Mouse (Mus musculus) right cerebral cortex, postnatal 36 days (tissue): Measurements from ENCODE around the gene Tjp1.

ENCODE experiments used
- DNase-seq, 2 experiments: peaks; one replicate each; pipeline ENCODE4 v3.0.0; 2022; ENCODE audit warnings: low spot score in 2 of 2, mixed read lengths in 1 of 2

Tjp1 gene

GRCm38 (mm10) chr7:65489195-65489594 is 38.4 kb downstream of the Tjp1 start:
- no peak for DNase-seq

- DNase-seq = no peak
Measured at GRCm38 (mm10) chr7:65486259-65486681, 41.3 kb downstream of the Tjp1 start.

- DNase-seq = no peak
Measured at GRCm38 (mm10) chr7:65484170-65484778, 43.3 kb downstream of the Tjp1 start.

- no peak for DNase-seq
Measured at GRCm38 (mm10) chr7:65482216-65482615, 45.4 kb downstream of the Tjp1 start.

GRCm38 (mm10) chr7:65472048-65472447 is 55.5 kb downstream of the Tjp1 start:
- no peak for DNase-seq

- no peak for DNase-seq
Measured at GRCm38 (mm10) chr7:65471406-65471805, 56.2 kb downstream of the Tjp1 start.

GRCm38 (mm10) chr7:65470214-65470613 is 57.4 kb downstream of the Tjp1 start:
- DNase-seq = no peak

GRCm38 (mm10) chr7:65469666-65470065 is 57.9 kb downstream of the Tjp1 start:
- no peak for DNase-seq

GRCm38 (mm10) chr7:65468191-65468590 is 59.4 kb downstream of the Tjp1 start:
- no peak for DNase-seq

- DNase-seq = no peak
Measured at GRCm38 (mm10) chr7:65467306-65468021, 60.1 kb downstream of the Tjp1 start.

GRCm38 (mm10) chr7:65466137-65466536 is 61.4 kb downstream of the Tjp1 start:
- DNase-seq = no peak

- no peak for DNase-seq
Measured at GRCm38 (mm10) chr7:65464518-65465037, 63.0 kb downstream of the Tjp1 start.

GRCm38 (mm10) chr7:65463438-65463837 is 64.1 kb downstream of the Tjp1 start:
- DNase-seq = no peak

GRCm38 (mm10) chr7:65461412-65461811 is 66.2 kb downstream of the Tjp1 start:
- DNase-seq = no peak

GRCm38 (mm10) chr7:65460196-65460595 is 67.4 kb downstream of the Tjp1 start:
- DNase-seq = no peak

- DNase-seq = no peak
Measured at GRCm38 (mm10) chr7:65456031-65456430, 71.5 kb downstream of the Tjp1 start.

- no peak for DNase-seq
Measured at GRCm38 (mm10) chr7:65455208-65455607, 72.4 kb downstream of the Tjp1 start.

- no peak for DNase-seq
Measured at GRCm38 (mm10) chr7:65454269-65454668, 73.3 kb downstream of the Tjp1 start.

- DNase-seq = no peak
Measured at GRCm38 (mm10) chr7:65452246-65452645, 75.3 kb downstream of the Tjp1 start.

GRCm38 (mm10) chr7:65450158-65450557 is 77.4 kb downstream of the Tjp1 start:
- no peak for DNase-seq

- DNase-seq = no peak
Measured at GRCm38 (mm10) chr7:65441505-65441904, 86.1 kb downstream of the Tjp1 start.

- no peak for DNase-seq
Measured at GRCm38 (mm10) chr7:65439518-65439917, 88.1 kb downstream of the Tjp1 start.

GRCm38 (mm10) chr7:65438146-65438545 is 89.4 kb downstream of the Tjp1 start:
- DNase-seq = no peak
